Mouse (Mus musculus): Measurements from ENCODE around the gene Jdp2.

DNA sequence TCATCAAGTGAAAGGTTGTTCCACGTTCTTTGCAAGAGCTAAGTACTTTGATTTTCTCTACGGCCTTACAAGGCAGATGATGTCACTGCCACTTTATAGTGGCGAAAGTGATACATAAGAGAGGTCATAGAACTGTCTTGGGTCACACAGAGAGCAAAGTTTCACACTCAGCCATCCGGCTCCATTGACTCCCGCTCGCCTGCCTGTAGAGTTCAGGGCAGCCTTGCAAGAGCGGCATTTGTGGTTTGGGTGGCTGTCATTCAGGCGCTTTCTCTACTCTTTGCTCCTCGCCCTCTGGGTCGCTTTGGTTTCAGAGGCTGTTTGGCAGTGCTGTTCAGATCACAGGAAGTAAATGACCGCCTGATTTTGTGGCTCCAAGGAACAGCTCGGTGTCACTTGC is 4.0 kb downstream of the Jdp2 start:
- TF ChIP-seq CTCF (conservative IDR thresholded peaks at IDR 0.05; ENCODE audit: insufficient read depth, insufficient read length, low read depth, low read length) (no peak), POLR2A (IDR thresholded peaks at IDR 0.05; ENCODE audit: low read depth, low read length) (no peak)

All from kidney, adult 2 months (tissue).